Mouse (Mus musculus) limb, embryonic 14.5 days (tissue): ENCODE measurements around the gene Rab44. TPM values are rescaled to one million over a fixed set of nuclear protein-coding genes. Genes with fewer than 3 reads are reported as not detected.

Experiments used
- ATAC-seq: fragments of 200-750 bp; cut with Nextera tagmentation; 2 replicates; pipeline ENCODE4 v1.8.0; 2017; ENCODE audit warnings: low read depth, moderate number of reproducible peaks, moderate TSS enrichment; ENCODE audit not compliant: low FRiP score
- DNase-seq: peaks from one replicate; pipeline ENCODE4 v3.0.0-alpha.2; 2015; ENCODE audit warnings: low spot score
- H3K27ac ChIP-seq: fragments of 300-500 bp; sonication (generic); replicated peaks from 2 replicates; pipeline ENCODE4 v1.5.1; 2014; ENCODE audit warnings: low read depth, mild to moderate bottlenecking, low read length, moderate library complexity, mixed read lengths
- H3K27me3 ChIP-seq: fragments of 300-500 bp; sonication (generic); 2 replicates; pipeline ENCODE4 v1.6.1; 2014; ENCODE audit warnings: low read length, mixed read lengths; ENCODE audit not compliant: control insufficient read depth, insufficient read depth
- H3K36me3 ChIP-seq: fragments of 300-500 bp; sonication (generic); 2 replicates; pipeline ENCODE4 v1.6.1; 2014; ENCODE audit warnings: mild to moderate bottlenecking, low read length, moderate library complexity, mixed read lengths; ENCODE audit not compliant: control insufficient read depth, insufficient read depth
- H3K4me1 ChIP-seq: fragments of 300-500 bp; sonication (generic); 2 replicates; pipeline ENCODE4 v1.6.1; 2014; ENCODE audit warnings: antibody characterized with exemption, low read length, mixed read lengths; ENCODE audit not compliant: control insufficient read depth, insufficient read depth
- H3K4me2 ChIP-seq: fragments of 300-500 bp; sonication (generic); replicated peaks from 2 replicates; pipeline ENCODE4 v1.6.1; 2014; ENCODE audit warnings: low read depth, mild to moderate bottlenecking, low read length, moderate library complexity; ENCODE audit not compliant: severe bottlenecking
- H3K4me3 ChIP-seq: fragments of 300-500 bp; sonication (generic); replicated peaks from 2 replicates; pipeline ENCODE4 v1.5.1; 2014; ENCODE audit warnings: low read length
- H3K9ac ChIP-seq: fragments of 300-500 bp; sonication (generic); 2 replicates; pipeline ENCODE4 v1.6.1; 2014; ENCODE audit warnings: mild to moderate bottlenecking, low read depth, low read length, moderate library complexity; ENCODE audit not compliant: severe bottlenecking
- H3K9me3 ChIP-seq: fragments of 300-500 bp; sonication (generic); 2 replicates; pipeline ENCODE4 v1.6.1; 2016; ENCODE audit warnings: low read length; ENCODE audit not compliant: control insufficient read depth
- POLR2A ChIP-seq: fragments of 200-500 bp; IDR thresholded peaks from 2 replicates; pipeline ENCODE4 v1.8.0; 2012; ENCODE audit warnings: inconsistent platforms, mild to moderate bottlenecking, moderate library complexity, borderline replicate concordance; ENCODE audit not compliant: insufficient read depth, insufficient read length; ENCODE audit errors: extremely low read depth
- WGBS: fragments of 180-500 bp; shearing (Covaris S2); extraction: QIAGEN DNeasy Blood & Tissue Kit; methylation state at CpG from one replicate; pipeline ENCODE4 v1.1.7; 2014; 5-methylcytosine and 5-hydroxymethylcytosine counted together
- polyA plus RNA-seq, 2 experiments: library from polyadenylated mRNA; depleted of rRNA in 1 of 2; stranded (reverse) in 1 of 2; unstranded in 1 of 2; fragments of >200 nt; fragmentation: Nextera tagmentation in 1 of 2; extraction: Ambion mirVana in 1 of 2; gene quantifications; 2 replicates each; pipeline versions ENCODE4 v1.2.1 to v1.2.3; 2012 to 2014

Rab44 gene
- polyA plus RNA-seq, 2 experiments = 1.5 to 2.8 TPM

DNA sequence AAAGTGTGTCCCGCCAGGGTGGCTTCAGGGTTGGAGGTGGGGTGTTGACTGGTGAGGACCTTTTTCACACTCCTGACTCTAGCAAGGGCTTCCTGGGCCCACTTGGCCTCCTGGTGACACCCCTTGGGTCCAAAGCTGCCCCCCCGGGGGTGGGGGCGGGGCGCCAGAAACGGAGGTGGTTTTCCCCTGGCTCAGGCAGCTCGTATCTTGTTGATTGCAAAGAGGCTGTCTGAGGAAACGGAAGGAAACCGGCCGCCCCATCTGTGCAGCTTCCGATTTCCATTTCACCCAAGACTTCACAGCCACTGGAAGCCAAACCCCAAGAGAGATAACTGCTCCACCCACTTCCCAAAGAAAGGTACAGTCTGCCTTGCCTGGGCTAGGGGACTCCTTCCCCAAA lies 58.1 kb downstream of the Rab44 start:
- no peak overlapping the region for H3K27ac ChIP-seq
- H3K9ac ChIP-seq = no peak overlapping the region
- H3K36me3 ChIP-seq = no peaks in the 10 kb centered on the region
- no peaks in the 10 kb centered on the region for H3K27me3 ChIP-seq
- no peaks in the 10 kb centered on the region for H3K9me3 ChIP-seq
- TF ChIP-seq POLR2A = no peak
- no peak overlapping the region for H3K4me3 ChIP-seq
- H3K4me1 ChIP-seq = no peaks in the 10 kb centered on the region
- H3K4me2 ChIP-seq = no peak overlapping the region
- ATAC-seq = no peak
- no peak for DNase-seq
- 42% methylated on average over 10 of the region's 10 CpGs for WGBS

GRCm38 (mm10) chr17:29173165-29173564 lies 59.2 kb downstream of the Rab44 start:
- ATAC-seq (no peak), DNase-seq (no peak)
- Histone ChIP-seq H3K4me1 (no peaks in the 10 kb centered on the region), H3K36me3 (no peaks in the 10 kb centered on the region), H3K9ac (no peak overlapping the region), H3K9me3 (no peaks in the 10 kb centered on the region), H3K27ac (no peak overlapping the region), H3K4me2 (no peak overlapping the region), H3K4me3 (no peak overlapping the region), H3K27me3 (no peaks in the 10 kb centered on the region)
- no peak for TF ChIP-seq POLR2A
- 70% methylated on average over 6 of the region's 8 CpGs for WGBS

DNA sequence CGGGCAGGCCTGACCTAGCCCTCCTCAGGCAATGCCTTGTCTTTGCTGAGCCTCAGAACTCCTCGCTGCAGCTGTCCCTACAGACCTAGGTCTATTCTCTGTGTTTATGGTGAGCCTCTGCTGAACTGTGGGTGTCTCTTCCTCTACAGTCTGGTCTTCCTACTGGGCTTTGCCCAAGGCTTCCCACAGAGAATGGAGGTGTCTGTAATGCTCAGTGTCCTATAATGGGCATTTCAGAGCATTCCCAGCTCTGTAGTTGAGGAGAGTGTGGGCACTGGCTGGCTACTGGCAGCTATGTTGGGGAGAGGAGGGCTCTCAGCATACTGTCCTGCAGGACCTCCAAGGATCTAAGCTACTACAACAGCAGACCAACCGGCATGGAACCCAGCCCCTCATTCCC lies 61.7 kb downstream of the Rab44 start:
- H3K9ac ChIP-seq = no peak overlapping the region
- 73% methylated on average over 3 of the region's 3 CpGs for WGBS
- ATAC-seq (no peak), DNase-seq (no peak)
- H3K4me3 ChIP-seq = no peak overlapping the region
- TF ChIP-seq POLR2A = no peak
- H3K9me3 ChIP-seq = no peaks in the 10 kb centered on the region
- H3K27ac ChIP-seq = no peak overlapping the region
- no peaks in the 10 kb centered on the region for H3K36me3 ChIP-seq
- H3K4me1 ChIP-seq = no peaks in the 10 kb centered on the region
- no peaks in the 10 kb centered on the region for H3K27me3 ChIP-seq
- H3K4me2 ChIP-seq = no peak overlapping the region

- ATAC-seq (peak; percentile 72), DNase-seq (peak; percentile 35)
- Histone ChIP-seq H3K27me3 (no peaks in the 10 kb centered on the region), H3K36me3 (no peaks in the 10 kb centered on the region), H3K27ac (0 out of 2 replicates have a peak overlapping the region, but pooled peaks have one; percentile 35), H3K4me1 (no peaks in the 10 kb centered on the region), H3K9me3 (no peaks in the 10 kb centered on the region), H3K4me2 (no peak overlapping the region), H3K9ac (no peak overlapping the region), H3K4me3 (no peak overlapping the region)
- no peak for TF ChIP-seq POLR2A
- 20% methylated on average over 9 of the region's 9 CpGs for WGBS
Observed at GRCm38 (mm10) chr17:29176391-29177267, 62.7 kb downstream of the Rab44 start.

- Histone ChIP-seq H3K27ac (no peak overlapping the region), H3K9me3 (no peaks in the 10 kb centered on the region), H3K4me3 (no peak overlapping the region), H3K9ac (no peak overlapping the region), H3K36me3 (no peaks in the 10 kb centered on the region), H3K27me3 (no peaks in the 10 kb centered on the region), H3K4me1 (no peaks in the 10 kb centered on the region), H3K4me2 (no peak overlapping the region)
- ATAC-seq (no peak), DNase-seq (no peak)
- 67% methylated on average over 9 of the region's 9 CpGs for WGBS
- TF ChIP-seq POLR2A = no peak
Observed at GRCm38 (mm10) chr17:29178503-29179059, 64.6 kb downstream of the Rab44 start.
